Mouse (Mus musculus) naive thymus-derived CD4-positive, alpha-beta T cell, adult 2 months (primary cell): ENCODE data around the gene Ppp2r5a.
A peak's percentile ranks its signal among the peaks of the same experiment; 100 is the strongest.
"Not testable (repeated sequence)": the region's sequence is repeated elsewhere in the genome, so short reads cannot be mapped to it uniquely, and the experiment has no call there.

Experiments
- DNase-seq: peaks from one replicate; pipeline ENCODE4 v3.0.0-alpha.2; 2011; ENCODE audit warnings: low read depth

Ppp2r5a gene

DNA sequence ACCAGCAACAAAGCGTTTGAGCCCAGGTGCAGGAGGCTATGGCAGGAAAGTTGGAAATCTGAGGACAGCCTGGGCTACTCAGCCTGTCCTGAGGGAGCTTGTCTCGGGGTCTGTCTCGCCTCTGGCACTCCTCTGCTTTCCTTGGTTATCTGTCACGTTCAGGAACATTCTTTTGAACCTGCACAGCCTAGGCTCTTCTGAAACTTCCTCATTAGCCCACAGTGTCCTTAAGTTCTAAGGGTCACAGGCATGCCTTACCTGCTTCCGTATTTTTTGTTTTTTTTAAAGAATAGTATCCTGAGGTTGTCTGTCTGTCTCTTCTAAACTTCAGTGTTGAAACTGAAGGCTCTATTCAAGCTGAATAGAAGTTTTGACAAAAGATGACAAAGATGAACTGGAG, at the start of gene Ppp2r5a:
TSS of gene Ppp2r5a (minus strand) at position 199 of the 400 bp plus-strand sequence.
- no peak for DNase-seq

GRCm38 (mm10) chr1:191450614-191451013, 47.5 kb upstream of the Ppp2r5a start:
- DNase-seq = no peak

DNA sequence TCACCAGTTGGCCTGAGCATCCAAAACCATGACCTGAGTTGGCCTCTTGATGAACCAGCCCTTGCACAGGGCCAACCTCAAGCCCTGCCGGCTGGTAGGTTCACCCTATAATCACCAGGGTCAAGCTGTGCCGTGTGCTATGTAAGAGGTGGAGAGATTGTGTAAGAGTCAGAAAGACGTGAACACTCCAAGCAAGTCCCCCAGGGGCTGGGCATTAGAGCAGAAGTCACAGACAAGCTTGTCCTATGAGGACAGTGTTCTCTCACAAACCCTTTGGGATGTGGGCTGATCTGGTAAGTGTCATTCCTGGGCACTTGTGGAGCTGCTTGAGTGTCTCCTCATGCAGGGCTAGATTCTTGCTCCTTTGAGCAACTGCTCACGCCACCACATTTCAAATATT, 46.5 kb upstream of the Ppp2r5a start:
- DNase-seq = no peak

GRCm38 (mm10) chr1:191447391-191448016, 44.4 kb upstream of the Ppp2r5a start:
- DNase-seq = peak; percentile 71

DNA sequence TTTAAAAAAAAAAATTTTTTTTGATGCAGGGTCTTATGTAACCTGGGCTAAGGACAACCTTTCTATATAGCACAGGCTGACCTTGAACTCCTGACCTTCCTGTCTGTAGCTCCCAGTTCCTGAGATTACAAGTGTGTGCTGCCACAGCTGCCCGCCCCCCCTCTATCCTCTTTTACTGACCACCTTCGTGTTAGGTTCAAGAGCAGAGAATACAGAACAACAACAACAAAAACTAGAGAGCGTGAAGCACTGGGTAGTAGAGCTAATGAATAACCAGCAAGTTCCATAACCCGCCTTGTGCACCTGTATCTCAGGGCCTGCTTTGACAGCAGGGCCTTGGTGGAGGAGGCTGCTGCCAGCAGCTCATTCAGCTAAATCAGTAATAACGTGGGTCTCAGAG, 43.2 kb upstream of the Ppp2r5a start:
- DNase-seq = peak; percentile 38

DNA sequence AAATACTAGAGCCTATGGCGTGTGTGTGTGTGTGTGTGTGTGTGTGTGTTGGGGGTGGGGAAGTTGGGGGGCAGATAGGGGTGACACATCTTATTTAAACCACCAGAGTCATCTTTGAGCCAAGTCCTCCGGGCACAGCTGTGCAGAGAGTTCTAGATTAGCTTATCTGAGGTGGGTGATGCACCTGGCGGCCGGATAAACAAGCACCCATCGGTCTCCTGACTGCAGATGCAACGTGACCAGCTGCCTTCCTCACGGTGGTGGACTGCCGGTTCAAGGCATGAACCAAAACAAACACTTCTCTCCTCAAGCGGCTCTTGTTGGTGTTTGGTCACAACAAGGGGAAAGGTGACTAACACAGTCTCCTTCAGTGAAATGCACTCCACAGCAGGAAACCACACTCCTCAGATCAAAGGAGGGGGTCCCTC, 42.8 kb upstream of the Ppp2r5a start:
- DNase-seq = peak; percentile 71

GRCm38 (mm10) chr1:191445401-191445800, 42.3 kb upstream of the Ppp2r5a start:
- peak; percentile 67 for DNase-seq

DNA sequence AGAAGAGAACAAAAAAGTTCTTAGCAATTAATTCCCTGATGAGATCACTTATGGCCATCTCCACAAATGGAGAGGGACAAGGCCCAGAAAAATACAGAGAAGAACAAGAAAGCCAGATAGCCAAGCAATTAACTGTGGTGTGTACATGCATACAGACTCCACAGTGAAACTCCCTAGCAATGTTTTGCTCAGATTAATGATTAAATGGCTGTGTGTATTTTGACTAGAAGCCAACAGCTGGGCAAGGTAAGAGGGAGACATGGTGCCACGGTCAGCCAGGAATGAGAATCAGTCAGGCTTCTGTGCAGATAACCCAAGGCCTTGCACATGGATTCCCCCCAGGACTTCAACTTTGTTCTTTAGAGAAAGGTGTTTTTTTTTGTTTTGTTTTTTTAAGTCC, 41.4 kb upstream of the Ppp2r5a start:
- DNase-seq = no peak

GRCm38 (mm10) chr1:191439011-191439410, 35.9 kb upstream of the Ppp2r5a start:
- DNase-seq = peak; percentile 46

DNA sequence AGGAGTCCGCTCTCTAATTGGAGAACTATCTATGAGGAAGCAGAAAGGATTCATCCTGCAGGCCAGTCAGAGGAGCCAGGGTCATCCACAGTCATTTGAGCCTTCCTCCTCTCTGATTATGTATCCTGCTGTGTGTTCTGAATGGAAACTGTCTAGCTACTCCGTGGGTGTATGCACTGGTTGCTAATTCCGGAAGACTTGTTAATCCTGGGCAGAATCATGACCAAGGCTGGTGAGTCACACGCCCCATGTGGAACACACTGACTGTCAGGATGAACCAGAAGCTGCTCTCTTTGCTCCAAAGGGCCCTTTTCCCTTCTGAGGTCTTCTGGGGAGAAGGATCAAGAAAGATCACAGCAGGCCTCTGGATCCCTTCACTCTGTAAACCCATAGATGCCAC, 35.5 kb upstream of the Ppp2r5a start:
- no peak for DNase-seq

- DNase-seq = no peak
These were observed 33.6 kb upstream of the Ppp2r5a start for GRCm38 (mm10) chr1:191436647-191437046.

DNA sequence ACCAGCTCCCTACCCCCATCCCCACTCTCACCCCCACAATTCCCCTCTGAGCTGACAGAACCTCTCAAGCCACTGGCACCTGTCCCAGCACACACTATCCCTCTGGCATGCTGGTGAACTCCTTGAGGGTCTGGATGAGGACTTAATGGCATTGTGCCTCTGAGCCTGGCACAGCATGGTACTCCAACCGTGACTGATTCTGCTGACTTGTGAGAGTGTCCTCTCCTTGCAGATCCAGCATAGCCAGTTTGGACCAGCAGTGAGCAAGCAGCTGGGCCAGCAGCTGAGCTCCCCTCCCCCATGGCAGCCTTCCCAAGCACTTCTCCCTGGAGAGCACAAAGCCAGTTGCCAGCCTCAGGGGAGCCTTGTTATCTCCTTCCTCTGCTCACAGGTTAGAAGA, 32.3 kb upstream of the Ppp2r5a start:
- no peak for DNase-seq

- DNase-seq = no peak
These were observed 29.5 kb upstream of the Ppp2r5a start for GRCm38 (mm10) chr1:191432531-191432930.

DNA sequence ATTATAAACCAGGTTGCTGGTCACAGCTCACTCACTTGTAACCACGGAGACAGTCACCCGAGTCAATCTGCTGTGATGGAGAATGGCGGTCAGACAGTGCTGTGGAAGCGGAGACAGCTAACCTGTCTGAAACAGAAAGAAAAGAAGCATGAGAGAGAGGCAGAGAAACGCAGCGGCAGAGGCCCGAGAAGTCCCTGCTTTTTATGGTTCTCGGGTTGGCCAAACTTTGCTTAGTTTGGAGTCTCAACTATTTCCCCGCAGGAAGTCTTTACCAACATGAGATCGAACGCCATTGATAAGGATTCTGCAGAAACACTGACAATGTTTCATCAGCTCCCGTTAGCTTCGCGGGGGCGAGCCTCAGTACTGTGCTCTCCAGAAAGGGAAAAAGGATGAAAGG, 29.0 kb upstream of the Ppp2r5a start:
- DNase-seq = peak; percentile 57

- no peak for DNase-seq
These were observed 27.0 kb upstream of the Ppp2r5a start for GRCm38 (mm10) chr1:191430121-191430520.

GRCm38 (mm10) chr1:191425884-191426283, 22.8 kb upstream of the Ppp2r5a start:
- peak; percentile 81 for DNase-seq

- DNase-seq = no peak
These were observed 20.1 kb upstream of the Ppp2r5a start for GRCm38 (mm10) chr1:191423201-191423600.

- DNase-seq = not testable (repeated sequence)
These were observed 19.6 kb upstream of the Ppp2r5a start for GRCm38 (mm10) chr1:191422714-191423113.

DNA sequence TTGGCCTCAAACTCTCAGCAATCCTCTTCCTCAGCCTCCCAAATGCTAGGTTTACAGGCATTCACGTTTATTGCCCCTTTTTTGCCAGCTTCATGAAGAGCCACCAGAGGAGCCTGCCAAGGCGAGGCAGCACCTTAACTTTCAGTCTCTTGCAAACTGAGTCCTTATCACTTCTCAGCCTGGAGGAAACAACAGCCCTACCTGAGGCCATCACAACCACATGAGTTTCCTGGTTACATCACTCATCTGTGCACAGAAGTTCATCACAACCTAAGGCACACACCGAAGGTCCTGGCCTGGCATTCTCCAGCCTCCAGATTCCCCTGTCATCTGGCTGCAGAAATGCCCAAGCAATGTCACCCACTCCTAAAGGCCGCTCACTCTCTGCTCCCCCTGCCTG, 19.1 kb upstream of the Ppp2r5a start:
- peak; percentile 71 for DNase-seq

- peak; percentile 40 for DNase-seq
These were observed 18.4 kb upstream of the Ppp2r5a start for GRCm38 (mm10) chr1:191421426-191421999.

DNA sequence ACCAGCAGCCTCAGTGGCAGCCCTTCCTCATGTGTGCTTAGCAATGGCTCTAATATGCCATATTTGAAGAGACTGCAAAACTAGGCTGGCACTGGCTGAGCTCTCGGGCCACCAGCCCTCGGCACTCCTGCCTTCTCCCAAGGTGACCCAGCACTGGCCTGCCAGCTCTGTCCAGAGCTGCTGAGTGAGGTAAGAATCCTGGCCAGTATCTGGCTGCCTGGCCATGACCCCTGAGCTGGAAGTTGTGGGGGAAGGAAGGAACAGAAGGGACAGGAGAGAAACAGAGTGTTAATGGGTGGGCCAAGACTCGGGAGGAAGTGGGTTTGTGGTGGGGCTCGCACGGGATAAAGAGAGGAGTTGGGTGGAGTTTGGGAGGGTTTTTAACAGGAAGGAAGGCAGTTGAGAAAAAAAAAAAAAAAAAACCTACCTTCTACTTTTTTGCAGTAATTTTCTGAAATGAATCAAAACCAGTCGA, 17.9 kb upstream of the Ppp2r5a start:
- peak; percentile 74 for DNase-seq

- DNase-seq = peak; percentile 34
These were observed 17.1 kb upstream of the Ppp2r5a start for GRCm38 (mm10) chr1:191419991-191420751.

- peak; percentile 56 for DNase-seq
These were observed 16.3 kb upstream of the Ppp2r5a start for GRCm38 (mm10) chr1:191419421-191419820.
